Mouse (Mus musculus) small intestine, adult 2 months (tissue): Measurements from ENCODE around the gene Slc7a5.

Source experiments
- CTCF ChIP-seq: fragments of 200-500 bp; IDR thresholded peaks from 2 replicates; pipeline ENCODE4 v1.5.1; 2012; ENCODE audit warnings: low read depth, mild to moderate bottlenecking, control low read depth, inconsistent platforms, low read length, moderate library complexity, mixed read lengths; ENCODE audit not compliant: insufficient replicate concordance, insufficient read length; ENCODE audit errors: extremely low read depth
- POLR2A ChIP-seq: fragments of 200-500 bp; IDR thresholded peaks from 2 replicates; pipeline ENCODE4 v1.6.1; 2012; ENCODE audit warnings: low read depth, mild to moderate bottlenecking, control low read depth, inconsistent platforms, low read length, moderate library complexity

DNA sequence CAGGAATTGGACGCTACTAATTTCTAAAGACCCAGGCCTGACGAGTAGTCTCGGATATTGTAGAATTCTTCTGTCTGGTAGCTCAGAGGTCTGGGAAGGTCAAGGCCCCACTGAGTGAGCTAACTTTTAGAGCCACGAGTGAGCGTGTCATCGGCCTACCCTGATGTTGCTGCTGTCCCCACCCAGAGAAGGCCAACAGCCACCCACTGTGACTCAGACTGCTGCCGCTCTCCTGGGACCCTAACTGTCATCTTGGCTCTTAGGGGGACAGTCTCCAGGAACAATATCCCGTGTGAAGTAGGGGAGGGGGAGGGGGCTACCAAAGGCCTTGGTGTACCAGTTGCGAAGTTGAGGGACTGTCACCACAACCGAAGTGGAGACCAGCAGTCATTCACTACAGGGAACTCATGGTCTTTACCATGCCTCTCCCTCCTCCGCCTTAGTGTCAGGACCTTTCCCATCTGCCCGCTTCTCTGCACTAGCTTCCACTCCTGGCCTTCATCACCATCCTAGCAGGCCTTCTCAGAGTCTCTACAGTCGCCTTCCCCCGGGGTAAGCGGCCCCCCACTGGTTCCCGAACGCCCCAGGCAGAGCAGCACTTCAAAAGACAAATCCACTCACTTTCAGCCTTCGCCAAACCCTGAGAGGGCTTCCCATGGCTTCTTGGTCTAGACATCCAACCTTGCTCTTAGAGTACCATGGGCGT lies 39.7 kb upstream of the Slc7a5 start:
- TF ChIP-seq CTCF: no peak
- TF ChIP-seq POLR2A: no peak
